Mouse (Mus musculus) T-cell, adult 2 months (primary cell): ENCODE measurements around the gene Sfxn5.

Source experiments
- DNase-seq: peaks from one replicate; pipeline ENCODE4 v3.0.0; 2022; ENCODE audit warnings: low spot score

Sfxn5 gene

DNA sequence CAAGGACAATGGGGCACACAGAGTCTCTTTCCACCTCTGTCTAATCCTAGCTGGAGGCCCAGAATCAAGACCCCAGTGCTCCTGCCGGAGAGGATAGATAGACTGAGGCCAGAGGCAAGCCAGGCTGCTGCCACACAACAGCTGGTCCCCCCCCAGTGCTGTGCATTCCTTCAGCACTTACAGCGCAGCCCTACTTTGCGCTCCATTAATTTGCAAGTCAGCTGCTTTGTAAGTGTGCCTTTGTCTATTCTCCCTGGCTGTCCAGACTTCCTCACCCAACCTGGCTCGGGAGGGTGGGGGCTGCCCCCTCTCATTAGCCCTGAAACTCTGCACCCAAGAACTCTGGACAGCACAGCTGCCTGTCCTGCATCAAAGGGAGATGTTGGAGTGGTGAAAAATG lies 101.2 kb downstream of the Sfxn5 start:
- no peak for DNase-seq

DNA sequence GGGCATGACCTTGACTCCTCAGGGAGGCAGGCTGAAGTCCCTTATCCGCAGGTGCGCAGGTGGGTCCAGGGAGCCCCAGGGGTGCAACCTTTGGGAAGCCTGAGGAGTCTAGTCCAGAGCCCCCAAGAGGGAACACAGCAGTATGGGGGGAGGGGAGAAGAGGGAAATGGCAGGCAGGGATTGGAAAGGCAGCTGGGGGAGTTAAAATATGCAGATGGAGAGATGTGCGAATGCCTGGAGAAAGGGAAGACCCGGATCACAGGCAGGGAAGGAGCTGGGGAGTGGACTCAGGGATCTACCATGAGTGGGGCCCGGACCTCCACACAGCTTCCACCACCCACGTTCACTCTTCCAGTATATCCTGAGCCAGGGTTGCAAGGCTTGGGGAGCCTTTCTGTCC lies 101.8 kb downstream of the Sfxn5 start:
- DNase-seq = no peak

- no peak for DNase-seq
Measured at GRCm38 (mm10) chr6:85230762-85231161, 102.5 kb downstream of the Sfxn5 start.

DNA sequence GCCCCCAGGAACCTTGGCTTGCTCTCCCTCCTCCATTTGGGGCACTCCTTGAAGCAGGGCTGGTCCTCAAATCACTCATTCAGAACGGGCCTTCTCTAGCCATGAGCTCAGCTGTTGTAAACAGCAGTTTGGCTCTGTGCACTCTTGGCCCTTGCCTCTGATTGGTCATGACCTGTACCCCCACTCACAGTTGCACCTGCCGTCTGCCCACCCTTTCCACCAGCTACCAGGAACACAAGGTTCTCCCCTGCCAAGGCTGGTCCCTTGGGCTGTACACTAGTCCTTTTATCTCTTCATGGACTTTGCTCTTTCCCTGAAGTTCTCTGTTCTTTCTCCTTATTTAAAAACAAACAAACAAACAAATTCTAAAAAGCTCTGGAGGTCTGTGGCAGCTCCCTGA lies 105.7 kb downstream of the Sfxn5 start:
- DNase-seq = no peak

DNA sequence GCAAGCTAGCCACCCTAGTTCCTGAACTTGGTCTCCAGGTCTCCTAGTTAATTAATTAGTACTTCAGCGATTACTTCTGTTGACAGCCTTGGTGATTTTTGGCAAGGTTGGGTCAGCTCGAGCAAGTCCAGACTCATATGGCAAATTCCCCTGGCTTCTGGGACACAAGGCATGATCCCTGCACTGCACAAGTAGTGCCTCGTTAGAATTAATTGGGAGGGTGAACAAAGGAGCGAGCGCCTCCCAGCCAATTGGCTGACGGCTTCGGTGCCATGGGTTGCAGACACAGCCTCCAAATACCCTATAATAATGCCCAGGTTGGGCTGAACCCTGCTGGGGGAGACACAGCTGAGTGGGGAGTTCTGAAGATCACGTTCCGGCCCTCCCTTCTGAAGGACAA lies 106.7 kb downstream of the Sfxn5 start:
- no peak for DNase-seq

DNA sequence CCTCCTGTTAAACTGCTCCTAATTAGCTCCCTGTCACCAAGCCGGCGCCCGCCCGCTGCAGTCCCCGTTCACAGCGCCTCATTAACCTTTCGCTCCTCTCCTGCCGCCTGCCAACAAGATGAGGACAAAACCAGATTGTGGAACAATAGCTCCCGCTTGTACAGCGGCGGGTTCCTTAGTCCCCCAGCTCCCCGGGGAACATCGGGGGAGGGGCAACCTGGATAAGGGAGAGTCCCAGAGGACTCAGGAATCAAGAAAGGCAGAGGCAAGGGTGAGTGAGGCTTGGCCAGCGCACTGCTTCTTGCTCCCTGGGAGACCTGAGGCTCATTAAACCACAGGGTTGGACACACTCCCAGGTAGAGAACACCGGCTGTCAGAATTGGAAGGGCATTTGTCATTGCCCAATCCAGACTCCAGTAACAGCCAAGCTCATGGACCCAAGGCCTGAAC lies 108.8 kb downstream of the Sfxn5 start:
- no peak for DNase-seq

- DNase-seq = no peak
Measured at GRCm38 (mm10) chr6:85223498-85224150, 109.6 kb downstream of the Sfxn5 start.

DNA sequence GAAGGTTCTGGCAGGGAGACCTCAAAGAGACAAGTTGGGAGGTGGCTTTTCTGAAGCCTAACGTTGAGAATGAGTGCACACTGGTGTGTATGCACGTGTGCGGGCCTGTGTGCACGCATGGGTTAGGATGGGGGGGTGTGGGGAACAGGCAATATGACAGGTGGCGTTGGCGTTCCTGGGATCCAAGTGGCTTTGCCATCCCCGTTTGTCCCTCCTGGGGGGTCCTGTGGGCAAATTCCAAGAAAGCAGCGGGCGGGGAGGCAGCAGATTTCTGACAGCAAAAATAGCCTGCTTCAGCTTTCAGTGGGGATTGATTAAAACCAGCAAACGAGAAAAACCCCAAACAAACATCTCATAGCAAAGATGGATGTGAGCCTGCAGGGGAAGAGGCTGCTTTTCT lies 110.7 kb downstream of the Sfxn5 start:
- DNase-seq = no peak

DNA sequence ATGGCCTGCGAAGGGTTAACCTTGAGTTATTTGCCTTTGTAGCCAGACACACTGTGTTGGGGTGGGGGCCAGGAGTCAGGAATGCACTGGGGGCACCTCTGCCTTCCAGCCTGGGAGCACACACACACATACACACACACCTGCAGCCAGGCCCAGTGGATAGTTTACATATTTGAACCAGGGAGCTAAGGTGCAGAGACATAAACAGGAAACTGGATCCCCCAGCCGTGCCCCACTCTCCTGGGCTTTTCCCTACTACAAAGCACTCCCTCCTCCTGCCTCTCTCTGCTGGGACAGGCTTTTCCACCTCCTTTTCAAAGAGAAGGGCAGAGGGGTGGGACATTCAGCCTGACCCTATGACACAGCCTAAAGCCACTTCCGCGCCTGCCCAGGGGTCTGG lies 112.3 kb downstream of the Sfxn5 start:
- no peak for DNase-seq

DNA sequence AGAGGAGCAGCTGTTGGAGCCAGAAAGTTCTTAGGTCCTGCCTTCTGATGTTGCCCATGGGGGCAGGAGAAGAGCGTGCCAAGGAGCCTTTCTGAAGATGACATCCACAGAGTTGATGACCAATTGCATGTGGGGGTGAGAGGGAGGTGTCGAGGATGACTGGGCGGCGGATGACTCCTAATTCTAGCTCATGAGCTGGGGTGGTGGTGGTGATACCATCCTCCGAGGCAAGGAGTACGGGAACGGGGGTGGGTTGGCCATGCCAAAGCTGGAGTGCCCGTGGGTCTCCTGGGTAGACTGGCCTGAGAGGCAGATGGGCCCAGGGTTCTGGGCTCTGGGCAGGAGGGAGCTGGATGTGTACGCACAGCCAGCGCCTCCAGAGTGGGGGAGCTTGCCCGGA lies 113.5 kb downstream of the Sfxn5 start:
- no peak for DNase-seq

DNA sequence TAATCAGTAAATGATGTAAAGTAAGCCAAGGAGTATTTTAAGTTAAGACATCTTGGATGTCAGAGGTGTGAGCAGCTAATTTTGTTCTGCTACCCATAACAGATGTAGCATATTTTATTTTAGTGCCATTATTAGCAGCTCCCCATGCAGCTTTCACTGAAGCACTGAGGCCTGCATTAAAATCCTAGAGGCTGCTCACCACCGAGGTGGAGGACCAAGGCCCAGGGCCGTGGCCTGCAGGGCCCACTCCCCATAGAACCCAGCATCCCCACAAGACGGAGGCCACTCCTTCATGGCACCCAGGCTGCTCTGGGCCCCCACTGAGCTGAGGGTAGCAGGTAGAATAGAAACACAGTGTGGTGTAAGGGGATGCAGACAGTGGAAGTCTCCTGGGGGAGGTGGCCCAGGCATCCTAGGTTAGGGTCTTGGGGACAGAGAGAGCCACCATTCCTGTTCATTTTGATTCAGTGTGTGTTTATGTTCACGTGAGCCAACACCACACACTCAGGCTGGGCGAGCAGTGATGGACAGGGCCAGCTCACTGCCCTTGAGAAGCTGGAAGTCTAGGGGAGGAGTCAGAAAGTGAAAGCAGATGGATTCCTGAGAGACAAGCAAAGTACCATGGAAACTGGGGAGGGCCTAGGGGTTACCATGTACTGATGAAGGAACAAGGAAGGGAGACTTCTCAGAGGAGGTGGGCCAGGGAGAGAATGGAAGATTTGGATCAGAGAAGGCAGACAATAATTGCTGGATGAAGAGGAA lies 114.4 kb downstream of the Sfxn5 start:
- DNase-seq = no peak

GRCm38 (mm10) chr6:85218251-85218650 lies 115.0 kb downstream of the Sfxn5 start:
- no peak for DNase-seq

GRCm38 (mm10) chr6:85210686-85211085 lies 122.5 kb downstream of the Sfxn5 start:
- DNase-seq = no peak

- no peak for DNase-seq
Measured at GRCm38 (mm10) chr6:85209226-85209967, 123.8 kb downstream of the Sfxn5 start.

- no peak for DNase-seq
Measured at GRCm38 (mm10) chr6:85207345-85207744, 125.9 kb downstream of the Sfxn5 start.

DNA sequence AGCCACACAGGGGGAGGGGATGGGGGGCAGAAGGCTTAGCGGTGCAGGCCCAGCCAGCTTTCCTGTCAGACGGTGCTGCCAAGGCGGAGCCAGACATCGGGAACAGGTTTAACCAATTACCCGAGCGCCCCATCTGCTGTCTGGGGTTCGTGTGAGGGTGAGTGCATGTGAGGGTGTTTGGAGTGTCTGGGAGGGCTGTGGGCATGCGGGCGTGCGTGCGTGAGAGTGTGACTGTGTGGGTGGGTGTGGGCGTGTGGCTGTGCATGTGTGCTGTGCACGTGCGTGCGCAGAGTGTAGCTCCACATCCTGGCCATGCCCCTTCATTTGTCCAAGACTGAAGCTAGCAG lies 126.3 kb downstream of the Sfxn5 start:
- DNase-seq = no peak

- no peak for DNase-seq
Measured at GRCm38 (mm10) chr6:85206182-85206938, 126.9 kb downstream of the Sfxn5 start.

DNA sequence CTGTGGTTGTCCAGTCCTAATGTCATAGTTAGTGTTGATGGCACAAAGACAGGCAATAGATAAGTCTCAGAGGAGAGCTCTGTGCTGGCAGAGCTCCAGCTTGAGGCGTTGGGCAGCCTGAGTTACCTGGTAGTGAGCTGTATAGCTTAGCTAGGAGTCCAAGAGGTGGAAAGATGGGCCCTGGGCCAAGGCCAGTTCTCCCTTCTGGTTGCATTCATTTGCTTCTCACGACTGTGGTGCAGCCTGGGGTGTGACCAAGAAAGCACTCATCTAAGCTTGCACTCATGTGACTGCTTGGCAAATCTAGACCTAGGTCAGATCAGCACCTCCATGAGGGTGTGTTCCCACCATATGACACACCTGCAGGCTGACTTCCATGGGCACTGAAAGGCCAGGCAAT lies 135.3 kb downstream of the Sfxn5 start:
- DNase-seq = no peak

GRCm38 (mm10) chr6:85193381-85194318 lies 139.6 kb downstream of the Sfxn5 start:
- DNase-seq = no peak

DNA sequence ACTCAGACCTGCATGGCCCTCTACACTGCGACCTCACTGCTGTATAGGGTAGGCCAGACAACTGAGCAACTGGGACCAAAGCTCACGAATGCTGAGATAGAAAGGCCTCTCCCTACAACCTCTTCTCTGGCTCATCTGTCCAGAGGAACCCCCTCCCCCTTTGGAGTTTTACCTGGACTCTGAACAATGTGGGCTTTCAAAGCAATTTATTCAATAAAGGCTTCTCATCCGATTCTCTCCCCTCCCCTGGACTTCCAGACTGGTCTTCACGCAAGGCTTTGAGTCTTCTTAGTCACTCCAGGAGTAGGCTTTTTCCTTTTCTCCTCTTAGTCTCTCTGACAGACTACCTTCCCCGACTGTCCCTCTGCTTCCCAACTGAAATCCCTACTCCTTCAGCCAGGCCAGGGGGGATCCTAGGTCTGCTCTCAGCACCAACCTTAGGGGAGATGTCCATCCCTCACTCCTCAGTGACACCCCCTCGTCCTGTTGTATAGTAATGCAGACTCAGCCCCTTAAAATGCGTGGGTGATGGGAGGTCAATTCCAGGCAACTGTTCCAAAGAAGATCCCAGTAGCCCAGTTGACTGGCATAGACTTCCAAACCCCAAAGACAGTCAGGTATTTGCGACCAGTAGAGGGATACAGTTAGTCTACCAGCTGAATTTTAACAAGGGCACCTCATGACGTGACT lies 141.3 kb downstream of the Sfxn5 start:
- no peak for DNase-seq

DNA sequence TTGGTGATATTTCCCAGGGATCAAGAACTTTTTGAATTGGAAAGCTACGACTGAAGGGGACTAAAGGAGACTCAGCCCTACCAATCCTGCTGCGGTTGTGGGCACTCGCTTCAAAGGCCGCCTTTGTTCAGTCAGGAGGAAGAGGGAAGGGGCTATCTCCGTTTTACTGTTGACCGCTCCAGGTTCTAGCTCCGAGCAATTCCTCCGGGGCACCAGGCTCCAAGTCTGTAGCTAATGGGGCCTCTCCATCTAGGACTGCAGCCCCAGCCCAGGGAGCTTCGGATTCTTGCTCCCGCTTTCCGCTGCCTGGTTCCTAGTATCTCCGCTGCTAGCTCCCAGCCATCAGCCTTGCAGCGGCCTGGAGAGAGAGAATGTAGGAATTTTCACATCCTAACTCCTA lies 142.6 kb downstream of the Sfxn5 start:
- DNase-seq = no peak
